Mouse (Mus musculus) heart, postnatal 10 days (tissue): Measurements from ENCODE around the gene Ift80. TPM values are rescaled to one million over a fixed set of nuclear protein-coding genes. Genes with fewer than 3 reads are reported as not detected.

Experiments used
- microRNA-seq, 2 experiments: library from miRNA; unstranded; fragments of <30 nt; microRNA quantifications; one replicate each; pipeline ENCODE4 v1.2.0; 2022
- total RNA-seq, 2 experiments: library from RNA; stranded (reverse); gene quantifications; 2 replicates each; pipeline ENCODE4 v1.2.3; 2021

Gene Ift80
- total RNA-seq, 2 experiments from 2014 or later = 7.2 to 9.0 TPM

Small RNA genes within 50 kb of the gene (microRNA-seq; reads per million reads assigned to microRNA genes)
- gene Mir15b = 1,441 to 3,429 reads per million in 2 experiments
- 298 to 669 reads per million in 2 experiments for gene Mir16-2

Other genes starting within 250 kb of the Ift80 start
- gene 1110032F04Rik, start 135.0 kb downstream of the Ift80 start, total RNA-seq = 1 to 10 TPM; 1.3 to 2.2 TPM
- 10 to 100 TPM; 39.7 to 45.7 TPM for gene Smc4, start 168 bp upstream of the Ift80 start, total RNA-seq
- 10 to 100 TPM; 16.0 to 16.7 TPM for gene Trim59, start 40.2 kb upstream of the Ift80 start, total RNA-seq
- gene Kpna4, start 122.5 kb upstream of the Ift80 start, total RNA-seq = 10 to 100 TPM; 57.1 to 75.4 TPM
- gene Arl14, start 217.8 kb upstream of the Ift80 start, total RNA-seq = not detected